Mouse (Mus musculus) ES-Bruce4 (cell line): ENCODE data around the gene Armc9.

Source experiments
- CTCF ChIP-seq: IDR thresholded peaks from one replicate; pipeline ENCODE4 v1.8.1; 2011; ENCODE audit warnings: low read depth, low read length
- EP300 ChIP-seq: IDR thresholded peaks from 2 replicates; pipeline ENCODE4 v1.6.1; 2011; ENCODE audit warnings: low read depth, low read length; ENCODE audit not compliant: insufficient read depth

DNA sequence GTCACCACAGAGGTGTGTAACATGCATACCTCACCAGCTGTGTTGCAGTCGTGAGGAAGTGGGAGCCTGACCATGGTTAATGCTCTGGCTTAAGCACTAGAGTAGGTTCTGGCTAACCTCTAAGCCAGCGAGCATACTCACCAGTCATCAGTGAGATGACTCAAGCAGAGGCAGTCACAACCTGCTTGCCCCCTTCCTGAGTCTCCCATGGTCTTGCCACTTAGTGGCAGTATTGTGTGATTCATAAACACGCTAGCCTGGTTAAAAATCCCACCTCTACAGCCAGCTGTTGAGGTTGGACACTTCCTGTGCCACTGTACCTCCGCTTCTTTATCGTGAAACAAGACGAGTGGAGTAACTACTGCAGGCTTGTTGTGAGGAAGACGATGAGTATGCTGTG is 32.2 kb downstream of the Armc9 start:
- no peak for TF ChIP-seq CTCF
- TF ChIP-seq EP300, result no peak
